Mouse (Mus musculus) midbrain, postnatal 0 days (tissue): ENCODE data around the gene Copz1. TPM values are rescaled to one million over a fixed set of nuclear protein-coding genes. Genes with fewer than 3 reads are reported as not detected.

Experiments
- ATAC-seq: fragments of 200-750 bp; cut with Nextera tagmentation; 2 replicates; pipeline ENCODE4 v1.8.0; 2017; ENCODE audit warnings: moderate number of reproducible peaks, mild to moderate bottlenecking, moderate TSS enrichment, moderate library complexity; ENCODE audit not compliant: low FRiP score
- DNase-seq: peaks from one replicate; pipeline ENCODE4 v3.0.0-alpha.2; 2015; ENCODE audit warnings: low spot score
- H3K27ac ChIP-seq: fragments of 300-500 bp; sonication (generic); 2 replicates; pipeline ENCODE4 v1.5.1; 2014; ENCODE audit warnings: low read depth, mild to moderate bottlenecking, low read length, mixed read lengths
- H3K27me3 ChIP-seq: fragments of 300-500 bp; sonication (generic); 2 replicates; pipeline ENCODE4 v1.6.1; 2014; ENCODE audit warnings: low read length, control low read depth, mixed read lengths; ENCODE audit not compliant: insufficient read depth
- H3K36me3 ChIP-seq: fragments of 300-500 bp; sonication (generic); 2 replicates; pipeline ENCODE4 v1.6.1; 2014; ENCODE audit warnings: low read length, control low read depth, mixed read lengths; ENCODE audit not compliant: insufficient read depth
- H3K4me1 ChIP-seq: fragments of 300-500 bp; sonication (generic); 2 replicates; pipeline ENCODE4 v1.6.1; 2014; ENCODE audit warnings: mild to moderate bottlenecking, control low read depth, antibody characterized with exemption, low read length, mixed read lengths; ENCODE audit not compliant: insufficient read depth
- H3K4me2 ChIP-seq: fragments of 300-500 bp; sonication (generic); 2 replicates; pipeline ENCODE4 v1.6.1; 2014; ENCODE audit warnings: low read depth, mild to moderate bottlenecking, low read length, mixed read lengths; ENCODE audit not compliant: poor library complexity, severe bottlenecking
- H3K4me3 ChIP-seq: fragments of 300-500 bp; sonication (generic); 2 replicates; pipeline ENCODE4 v1.5.1; 2014; ENCODE audit warnings: low read depth, mild to moderate bottlenecking, low read length, moderate library complexity
- H3K9ac ChIP-seq: fragments of 300-500 bp; sonication (generic); replicated peaks from 2 replicates; pipeline ENCODE4 v1.6.1; 2014; ENCODE audit warnings: mild to moderate bottlenecking, low read length, moderate library complexity, mixed read lengths; ENCODE audit not compliant: poor library complexity, severe bottlenecking
- H3K9me3 ChIP-seq: fragments of 300-500 bp; sonication (generic); 2 replicates; pipeline ENCODE4 v1.6.1; 2016; ENCODE audit warnings: low read length, control low read depth
- CTCF ChIP-seq: IDR thresholded peaks from 2 replicates; pipeline ENCODE4 v1.5.1; 2016; ENCODE audit warnings: antibody characterized with exemption, mild to moderate bottlenecking
- whole genome bisulfite sequencing: fragments of 180-500 bp; shearing (Covaris S2); extraction: QIAGEN DNeasy Blood & Tissue Kit; methylation state at CpG from one replicate; pipeline ENCODE4 v1.1.7; 2014; 5-methylcytosine and 5-hydroxymethylcytosine counted together
- polyA plus RNA-seq: library from polyadenylated mRNA; unstranded; fragments of >200 nt; fragmentation: Nextera tagmentation; extraction: Ambion mirVana; gene quantifications from 2 replicates; pipeline ENCODE4 v1.2.1, GENCODE M21; 2015
- total RNA-seq: library from RNA; depleted of rRNA; stranded (reverse); fragments of >200 nt; gene quantifications from 2 replicates; pipeline ENCODE4 v1.2.3, GENCODE M21; 2014; rRNA removed

Copz1 gene
- total RNA-seq: 127 and 151 TPM in 2 replicates
- polyA plus RNA-seq: 178 and 184 TPM in 2 replicates

GRCm38 (mm10) chr15:103272419-103273279 lies at the start of gene Copz1:
Gene Copz1 (plus strand): TSS chr15:103272714.
- peak within 1 kb of the TSS; percentile 68 for H3K4me2 ChIP-seq

GRCm38 (mm10) chr15:103224161-103224560 lies 48.4 kb upstream of the Copz1 start:
- Histone ChIP-seq H3K4me3 (no peak overlapping the region), H3K4me1 (no peaks in the 10 kb centered on the region), H3K9ac (no peak overlapping the region), H3K27ac (no peak overlapping the region), H3K27me3 (no peaks in the 10 kb centered on the region), H3K4me2 (no peak overlapping the region), H3K36me3 (no peaks in the 10 kb centered on the region), H3K9me3 (no peaks in the 10 kb centered on the region)
- 90% methylated on average over 2 of the region's 2 CpGs for WGBS
- DNase-seq (no peak), ATAC-seq (no peak)
- TF ChIP-seq CTCF: peak; percentile 6; the same call in 1 of the 2 replicates

More at GRCm38 (mm10) chr15:103272419-103273279, at the start of gene Copz1:
- H3K9ac ChIP-seq: peak within 1 kb of the TSS; percentile 71
- peak; percentile 69 for TF ChIP-seq CTCF
- H3K4me1 ChIP-seq: 0 out of 2 replicates have a peak, but pooled peaks cover 6% of the 10 kb centered on the region
- H3K27me3 ChIP-seq: no peaks in the 10 kb centered on the region
- under 1% methylated on average over 38 of the region's 38 CpGs for WGBS
- no peaks in the 10 kb centered on the region for H3K9me3 ChIP-seq
- no peaks in the 10 kb centered on the region for H3K36me3 ChIP-seq
- peak within 1 kb of the TSS; percentile 74 for H3K4me3 ChIP-seq
- H3K27ac ChIP-seq: peak within 1 kb of the TSS; percentile 59; the same call in 1 of the 2 replicates
- peak; percentile 100 for DNase-seq
- peak; percentile 99 for ATAC-seq

DNA sequence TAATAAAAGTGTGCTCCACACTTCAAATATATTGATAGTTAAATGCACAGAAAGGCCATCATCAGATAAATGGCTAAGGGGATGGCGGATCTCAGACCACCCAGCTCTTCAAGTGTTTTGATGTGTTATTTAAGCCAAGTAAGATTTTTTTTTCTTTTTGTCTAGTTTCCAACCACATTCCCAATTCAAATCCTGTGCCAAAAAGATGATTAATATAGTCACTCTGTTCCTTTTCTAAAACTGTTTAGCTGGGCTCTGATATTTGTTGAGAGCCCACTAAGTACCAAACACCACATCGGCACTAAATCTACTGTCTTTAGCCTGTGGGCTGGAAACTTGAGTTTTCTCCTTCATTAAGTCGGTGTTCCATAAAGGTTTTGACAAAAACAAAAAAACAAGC lies 45.5 kb upstream of the Copz1 start:
- 84% methylated on average over 3 of the region's 3 CpGs for WGBS
- H3K4me1 ChIP-seq: no peaks in the 10 kb centered on the region
- no peak overlapping the region for H3K4me2 ChIP-seq
- no peaks in the 10 kb centered on the region for H3K27me3 ChIP-seq
- no peaks in the 10 kb centered on the region for H3K36me3 ChIP-seq
- ATAC-seq (no peak), DNase-seq (no peak)
- no peak overlapping the region for H3K9ac ChIP-seq
- no peak for TF ChIP-seq CTCF
- no peak overlapping the region for H3K27ac ChIP-seq
- H3K9me3 ChIP-seq: no peaks in the 10 kb centered on the region
- H3K4me3 ChIP-seq: no peak overlapping the region

DNA sequence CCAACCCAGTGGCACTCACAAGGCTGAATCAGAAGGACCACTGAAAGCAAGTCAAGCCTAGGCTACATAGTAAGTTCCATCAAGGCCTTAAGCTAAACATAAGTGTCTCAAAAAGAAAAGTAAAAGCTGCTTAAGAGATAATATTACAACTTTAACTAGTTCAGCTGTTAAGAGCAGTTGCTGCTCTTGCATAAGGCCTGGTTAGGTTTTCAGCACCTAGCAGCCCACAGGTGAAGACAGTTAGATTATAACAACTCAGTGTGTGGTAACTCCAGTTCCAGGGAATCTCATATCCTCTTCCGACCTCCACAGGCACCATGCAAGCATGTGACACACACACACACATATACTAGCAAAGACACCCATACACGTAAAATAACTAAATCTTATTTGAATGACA lies 44.9 kb upstream of the Copz1 start:
- no peak for TF ChIP-seq CTCF

DNA sequence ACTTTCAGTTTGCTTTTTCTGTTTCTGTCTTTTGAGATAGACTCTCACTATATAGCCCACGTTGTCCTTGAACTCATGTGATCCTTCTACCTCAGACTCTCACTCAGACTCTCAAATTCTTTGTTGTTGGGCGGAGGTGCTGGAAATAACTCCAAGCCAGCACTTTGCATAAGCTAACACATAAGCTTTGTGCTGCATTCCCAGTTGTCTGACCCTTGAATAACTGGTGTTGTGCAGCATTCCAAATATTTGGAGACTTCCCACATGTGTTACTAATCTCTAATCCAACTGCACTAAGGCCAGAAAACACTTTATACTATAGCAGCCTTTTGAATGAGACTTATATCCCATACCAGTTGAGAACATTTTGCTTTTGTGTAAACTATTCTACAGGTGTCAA lies 43.6 kb upstream of the Copz1 start:
- no peak for TF ChIP-seq CTCF
- WGBS: 77% methylated on average over 2 of the region's 2 CpGs
- Histone ChIP-seq H3K9ac (no peak overlapping the region), H3K36me3 (no peaks in the 10 kb centered on the region), H3K9me3 (no peaks in the 10 kb centered on the region), H3K4me1 (no peaks in the 10 kb centered on the region), H3K4me3 (no peak overlapping the region), H3K27ac (no peak overlapping the region), H3K4me2 (no peak overlapping the region), H3K27me3 (no peaks in the 10 kb centered on the region)
- DNase-seq (no peak), ATAC-seq (no peak)

More for the DNA sequence above, 44.9 kb upstream of the Copz1 start:
- Histone ChIP-seq H3K4me2 (no peak overlapping the region), H3K4me1 (no peaks in the 10 kb centered on the region), H3K4me3 (no peak overlapping the region), H3K9me3 (no peaks in the 10 kb centered on the region), H3K36me3 (no peaks in the 10 kb centered on the region), H3K27me3 (no peaks in the 10 kb centered on the region), H3K9ac (no peak overlapping the region), H3K27ac (no peak overlapping the region)
- ATAC-seq (no peak), DNase-seq (no peak)
- WGBS: 93% methylated on average over 2 of the region's 2 CpGs

- 89% methylated on average over 2 of the region's 2 CpGs for WGBS
- no peaks in the 10 kb centered on the region for H3K4me1 ChIP-seq
- no peaks in the 10 kb centered on the region for H3K9me3 ChIP-seq
- H3K9ac ChIP-seq: no peak overlapping the region
- no peak overlapping the region for H3K27ac ChIP-seq
- ATAC-seq (no peak), DNase-seq (no peak)
- TF ChIP-seq CTCF: no peak
- no peak overlapping the region for H3K4me3 ChIP-seq
- no peaks in the 10 kb centered on the region for H3K27me3 ChIP-seq
- no peaks in the 10 kb centered on the region for H3K36me3 ChIP-seq
- no peak overlapping the region for H3K4me2 ChIP-seq
Observed at GRCm38 (mm10) chr15:103233119-103233518, 39.4 kb upstream of the Copz1 start.
